Mouse (Mus musculus): ENCODE measurements around the gene Ppp2r2d. TPM values are rescaled to one million over a fixed set of nuclear protein-coding genes. Genes with fewer than 3 reads are reported as not detected.

Ppp2r2d gene
- polyA plus RNA-seq, 1 experiment from 2014 or later, result 13.9 TPM

DNA sequence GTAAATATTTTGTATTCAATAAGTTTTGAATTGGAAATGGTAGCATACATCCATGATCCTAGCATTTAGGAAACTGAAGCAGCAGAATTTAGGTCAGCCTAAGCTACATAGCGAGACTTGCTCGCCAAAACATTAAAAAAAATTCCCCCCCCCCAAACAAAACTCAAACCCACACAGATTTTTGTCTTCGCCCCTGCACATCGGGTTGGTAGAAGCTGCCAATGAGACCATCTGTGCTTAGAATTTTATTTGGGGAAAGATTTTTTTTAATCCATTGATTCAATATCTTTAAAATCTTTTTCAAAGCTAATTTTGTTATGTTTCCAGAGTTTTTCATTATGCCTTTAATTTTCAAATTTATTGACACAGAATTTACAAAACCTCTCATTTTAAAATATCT, 82.6 kb downstream of the Ppp2r2d start:
- Histone ChIP-seq H3K4me1 (replicated peaks) (no peaks in the 10 kb centered on the region), H3K36me3 (replicated peaks) (no peaks in the 10 kb centered on the region), H3K4me3 (replicated peaks) (no peak overlapping the region), H3K27me3 (no peaks in the 10 kb centered on the region), H3K9me3 (replicated peaks) (no peaks in the 10 kb centered on the region), H3K9ac (no peak overlapping the region), H3K4me2 (no peak overlapping the region), H3K27ac (replicated peaks) (no peak overlapping the region)
- 76% methylated on average over 4 of the region's 4 CpGs for WGBS (ENCODE audit: insufficient replicate concordance)
- no peak for ATAC-seq (ENCODE audit: insufficient read depth)

Other genes starting within 250 kb of the Ppp2r2d start
- gene Mapk1ip1, start 194 bp downstream of the Ppp2r2d start, polyA plus RNA-seq (2015; fragmentation: Nextera tagmentation; extraction: Ambion mirVana), result 3.0 and 4.6 TPM in 2 replicates
- 119 and 126 TPM in 2 replicates for gene Bnip3, start 63.4 kb downstream of the Ppp2r2d start, polyA plus RNA-seq (2015; fragmentation: Nextera tagmentation; extraction: Ambion mirVana)
- gene Jakmip3, start 94.7 kb downstream of the Ppp2r2d start, polyA plus RNA-seq (2015; fragmentation: Nextera tagmentation; extraction: Ambion mirVana), result not detected in 2 replicates
- gene Dpysl4, start 239.9 kb downstream of the Ppp2r2d start, polyA plus RNA-seq (2015; fragmentation: Nextera tagmentation; extraction: Ambion mirVana), result 0.21 and 0.36 TPM in 2 replicates